Mouse (Mus musculus) testis, adult 2 months (tissue): ENCODE results near the gene St6galnac5. TPM values are rescaled to one million over a fixed set of nuclear protein-coding genes. Genes with fewer than 3 reads are reported as not detected.

Experiments used
- H3K27ac ChIP-seq: fragments of 200-500 bp; 2 replicates; pipeline ENCODE4 v1.5.1; 2012; ENCODE audit warnings: low read depth, low read length; ENCODE audit not compliant: control insufficient read depth, insufficient read depth
- H3K27me3 ChIP-seq: fragments of 200-500 bp; 2 replicates; pipeline ENCODE4 v1.6.1; 2012; ENCODE audit warnings: mild to moderate bottlenecking, low read length, moderate library complexity; ENCODE audit not compliant: control insufficient read depth, insufficient read depth
- H3K36me3 ChIP-seq: fragments of 200-500 bp; 2 replicates; pipeline ENCODE4 v1.6.1; 2012; ENCODE audit warnings: mild to moderate bottlenecking, low read length; ENCODE audit not compliant: control insufficient read depth, insufficient read depth
- H3K4me1 ChIP-seq: fragments of 200-500 bp; 2 replicates; pipeline ENCODE4 v1.6.1; 2012; ENCODE audit warnings: low read length; ENCODE audit not compliant: control insufficient read depth, insufficient read depth
- H3K4me3 ChIP-seq: fragments of 200-500 bp; 2 replicates; pipeline ENCODE4 v1.5.1; 2012; ENCODE audit warnings: low read depth, mild to moderate bottlenecking, low read length, moderate library complexity, mixed read lengths; ENCODE audit not compliant: control insufficient read depth
- CTCF ChIP-seq: fragments of 200-500 bp; IDR thresholded peaks from 2 replicates; pipeline ENCODE4 v1.5.1; 2012; ENCODE audit warnings: low read depth, mild to moderate bottlenecking, inconsistent platforms, low read length, moderate library complexity; ENCODE audit not compliant: control insufficient read depth, insufficient read depth, insufficient replicate concordance
- POLR2A ChIP-seq: fragments of 200-500 bp; IDR thresholded peaks from 2 replicates; pipeline ENCODE4 v1.6.1; 2012; ENCODE audit warnings: low read depth, mild to moderate bottlenecking, inconsistent platforms, low read length, moderate library complexity; ENCODE audit not compliant: control insufficient read depth
- polyA plus RNA-seq: library from polyadenylated mRNA; depleted of rRNA; stranded (reverse); fragments of >200 nt; gene quantifications from 2 replicates; pipeline ENCODE4 v1.2.3, GENCODE M21; 2012

St6galnac5 gene
- polyA plus RNA-seq, 1 experiment: 0.14 TPM

GRCm38 (mm10) chr3:152925364-152925763, 56.7 kb downstream of the St6galnac5 start:
- H3K4me1 ChIP-seq: peaks cover 6% of the 10 kb centered on the region
- H3K36me3 ChIP-seq: no peaks in the 10 kb centered on the region
- no peak overlapping the region for H3K27ac ChIP-seq
- H3K27me3 ChIP-seq: no peaks in the 10 kb centered on the region
- TF ChIP-seq POLR2A (no peak), CTCF (no peak)
- H3K4me3 ChIP-seq: no peak overlapping the region

- Histone ChIP-seq H3K27me3 (no peaks in the 10 kb centered on the region), H3K27ac (no peak overlapping the region), H3K4me3 (no peak overlapping the region), H3K4me1 (no peaks in the 10 kb centered on the region), H3K36me3 (no peaks in the 10 kb centered on the region)
- TF ChIP-seq POLR2A (no peak), CTCF (no peak)
These were observed 58.5 kb downstream of the St6galnac5 start for GRCm38 (mm10) chr3:152923530-152923929.

- H3K36me3 ChIP-seq: no peaks in the 10 kb centered on the region
These were observed 61.7 kb downstream of the St6galnac5 start for GRCm38 (mm10) chr3:152920365-152920764.

GRCm38 (mm10) chr3:152919101-152919500, 62.9 kb downstream of the St6galnac5 start:
- no peaks in the 10 kb centered on the region for H3K27me3 ChIP-seq
- H3K36me3 ChIP-seq: no peaks in the 10 kb centered on the region
- no peak overlapping the region for H3K4me3 ChIP-seq
- H3K4me1 ChIP-seq: no peaks in the 10 kb centered on the region
- TF ChIP-seq POLR2A: no peak
- TF ChIP-seq CTCF: no peak
- no peak overlapping the region for H3K27ac ChIP-seq

More at GRCm38 (mm10) chr3:152920365-152920764, 61.7 kb downstream of the St6galnac5 start:
- Histone ChIP-seq H3K4me1 (no peaks in the 10 kb centered on the region), H3K4me3 (no peak overlapping the region), H3K27me3 (no peaks in the 10 kb centered on the region), H3K27ac (no peak overlapping the region)
- TF ChIP-seq CTCF (no peak), POLR2A (no peak)

GRCm38 (mm10) chr3:152917579-152917978, 64.5 kb downstream of the St6galnac5 start:
- TF ChIP-seq POLR2A (no peak), CTCF (no peak)
- Histone ChIP-seq H3K27me3 (no peaks in the 10 kb centered on the region), H3K36me3 (no peaks in the 10 kb centered on the region), H3K27ac (no peak overlapping the region), H3K4me1 (no peaks in the 10 kb centered on the region), H3K4me3 (no peak overlapping the region)

- no peak overlapping the region for H3K4me3 ChIP-seq
- no peaks in the 10 kb centered on the region for H3K36me3 ChIP-seq
- TF ChIP-seq POLR2A (no peak), CTCF (no peak)
- no peaks in the 10 kb centered on the region for H3K4me1 ChIP-seq
- no peak overlapping the region for H3K27ac ChIP-seq
- H3K27me3 ChIP-seq: no peaks in the 10 kb centered on the region
These were observed 67.7 kb downstream of the St6galnac5 start for GRCm38 (mm10) chr3:152914376-152914775.

GRCm38 (mm10) chr3:152913625-152914024, 68.4 kb downstream of the St6galnac5 start:
- no peaks in the 10 kb centered on the region for H3K36me3 ChIP-seq
- no peaks in the 10 kb centered on the region for H3K27me3 ChIP-seq
- H3K4me1 ChIP-seq: no peaks in the 10 kb centered on the region
- no peak overlapping the region for H3K4me3 ChIP-seq
- TF ChIP-seq CTCF (no peak), POLR2A (no peak)
- no peak overlapping the region for H3K27ac ChIP-seq

- Histone ChIP-seq H3K4me3 (no peak overlapping the region), H3K36me3 (no peaks in the 10 kb centered on the region), H3K27ac (no peak overlapping the region), H3K27me3 (no peaks in the 10 kb centered on the region), H3K4me1 (no peaks in the 10 kb centered on the region)
- TF ChIP-seq POLR2A: no peak
- no peak for TF ChIP-seq CTCF
These were observed 68.9 kb downstream of the St6galnac5 start for GRCm38 (mm10) chr3:152913150-152913549.
